Mouse (Mus musculus): ENCODE measurements at regions not wholly inside any gene's neighbourhood (a gene's known extent, or its start where the extent isn't known, plus 50 kb on each side); places are given as distances from the start of the nearest gene placed in this dataset.

- peak; percentile 87 for DNase-seq (ENCODE audit: low spot score)
- no peak for ATAC-seq (ENCODE audit: low FRiP score)
- no peak overlapping the region for H3K9ac ChIP-seq (replicated peaks; ENCODE audit: low read length, poor library complexity, severe bottlenecking)
- H3K36me3 ChIP-seq (ENCODE audit: insufficient read depth, low read length) = no peaks in the 10 kb centered on the region
- H3K27ac ChIP-seq (ENCODE audit: low read depth, low read length) = no peak overlapping the region
- no peaks in the 10 kb centered on the region for H3K4me1 ChIP-seq (ENCODE audit: insufficient read depth, low read length)
- no peaks in the 10 kb centered on the region for H3K9me3 ChIP-seq (ENCODE audit: low read length)
- no peak overlapping the region for H3K4me2 ChIP-seq (ENCODE audit: low read depth, low read length, poor library complexity, severe bottlenecking)
- no peak overlapping the region for H3K4me3 ChIP-seq (ENCODE audit: low read depth, low read length)
- no peaks in the 10 kb centered on the region for H3K27me3 ChIP-seq (ENCODE audit: insufficient read depth, low read length)
- WGBS = 51% methylated on average over 4 of the region's 4 CpGs
- TF ChIP-seq CTCF (IDR thresholded peaks at IDR 0.05) = peak; percentile 86
Measured at GRCm38 (mm10) chr7:111969198-111969887, 54.0 kb upstream of the Usp47 start.

GRCm38 (mm10) chr7:111968261-111968660 lies 55.0 kb upstream of the Usp47 start:
- H3K27ac ChIP-seq (ENCODE audit: low read depth, low read length) = no peak overlapping the region
- DNase-seq (ENCODE audit: low spot score) = peak; percentile 7
- H3K36me3 ChIP-seq (ENCODE audit: insufficient read depth, low read length) = no peaks in the 10 kb centered on the region
- H3K4me3 ChIP-seq (ENCODE audit: low read depth, low read length) = no peak overlapping the region
- no peaks in the 10 kb centered on the region for H3K27me3 ChIP-seq (ENCODE audit: insufficient read depth, low read length)
- ATAC-seq (ENCODE audit: low FRiP score) = no peak
- 31% methylated on average over 5 of the region's 5 CpGs for WGBS
- no peak for TF ChIP-seq CTCF (IDR thresholded peaks at IDR 0.05)
- no peaks in the 10 kb centered on the region for H3K4me1 ChIP-seq (ENCODE audit: insufficient read depth, low read length)
- no peak overlapping the region for H3K9ac ChIP-seq (replicated peaks; ENCODE audit: low read length, poor library complexity, severe bottlenecking)
- no peaks in the 10 kb centered on the region for H3K9me3 ChIP-seq (ENCODE audit: low read length)
- no peak overlapping the region for H3K4me2 ChIP-seq (ENCODE audit: low read depth, low read length, poor library complexity, severe bottlenecking)

GRCm38 (mm10) chr7:111966716-111967115 lies 56.6 kb upstream of the Usp47 start:
- Histone ChIP-seq H3K9me3 (ENCODE audit: low read length) (no peaks in the 10 kb centered on the region), H3K27ac (ENCODE audit: low read depth, low read length) (no peak overlapping the region), H3K36me3 (ENCODE audit: insufficient read depth, low read length) (no peaks in the 10 kb centered on the region), H3K4me1 (ENCODE audit: insufficient read depth, low read length) (no peaks in the 10 kb centered on the region), H3K9ac (replicated peaks; ENCODE audit: low read length, poor library complexity, severe bottlenecking) (no peak overlapping the region), H3K4me2 (ENCODE audit: low read depth, low read length, poor library complexity, severe bottlenecking) (no peak overlapping the region), H3K27me3 (ENCODE audit: insufficient read depth, low read length) (no peaks in the 10 kb centered on the region), H3K4me3 (ENCODE audit: low read depth, low read length) (no peak overlapping the region)
- WGBS = 80% methylated on average over 3 of the region's 3 CpGs
- DNase-seq (ENCODE audit: low spot score) (no peak), ATAC-seq (ENCODE audit: low FRiP score) (no peak)
- no peak for TF ChIP-seq CTCF (IDR thresholded peaks at IDR 0.05)

GRCm38 (mm10) chr7:111963969-111964368 lies 59.3 kb upstream of the Usp47 start:
- Histone ChIP-seq H3K4me3 (ENCODE audit: low read depth, low read length) (no peak overlapping the region), H3K36me3 (ENCODE audit: insufficient read depth, low read length) (no peaks in the 10 kb centered on the region), H3K4me2 (ENCODE audit: low read depth, low read length, poor library complexity, severe bottlenecking) (no peak overlapping the region), H3K27ac (ENCODE audit: low read depth, low read length) (no peak overlapping the region), H3K4me1 (ENCODE audit: insufficient read depth, low read length) (no peaks in the 10 kb centered on the region), H3K9ac (replicated peaks; ENCODE audit: low read length, poor library complexity, severe bottlenecking) (no peak overlapping the region), H3K9me3 (ENCODE audit: low read length) (no peaks in the 10 kb centered on the region), H3K27me3 (ENCODE audit: insufficient read depth, low read length) (no peaks in the 10 kb centered on the region)
- TF ChIP-seq CTCF (IDR thresholded peaks at IDR 0.05) = peak; percentile 52
- WGBS = 95% methylated on average over 1 of the region's 1 CpGs
- DNase-seq (ENCODE audit: low spot score) = no peak
- no peak for ATAC-seq (ENCODE audit: low FRiP score)

GRCm38 (mm10) chr7:111959977-111960376 lies 63.3 kb upstream of the Usp47 start:
- Histone ChIP-seq H3K4me3 (ENCODE audit: low read depth, low read length) (no peak overlapping the region), H3K4me2 (ENCODE audit: low read depth, low read length, poor library complexity, severe bottlenecking) (no peak overlapping the region), H3K4me1 (ENCODE audit: insufficient read depth, low read length) (no peaks in the 10 kb centered on the region), H3K9me3 (ENCODE audit: low read length) (no peaks in the 10 kb centered on the region), H3K36me3 (ENCODE audit: insufficient read depth, low read length) (no peaks in the 10 kb centered on the region), H3K9ac (replicated peaks; ENCODE audit: low read length, poor library complexity, severe bottlenecking) (no peak overlapping the region), H3K27me3 (ENCODE audit: insufficient read depth, low read length) (no peaks in the 10 kb centered on the region), H3K27ac (ENCODE audit: low read depth, low read length) (no peak overlapping the region)
- TF ChIP-seq CTCF (IDR thresholded peaks at IDR 0.05) = no peak
- ATAC-seq (ENCODE audit: low FRiP score) = no peak
- no peak for DNase-seq (ENCODE audit: low spot score)
- 90% methylated on average over 3 of the region's 3 CpGs for WGBS

GRCm38 (mm10) chr7:111956671-111957070 lies 66.6 kb upstream of the Usp47 start:
- no peaks in the 10 kb centered on the region for H3K9me3 ChIP-seq (ENCODE audit: low read length)
- no peaks in the 10 kb centered on the region for H3K4me1 ChIP-seq (ENCODE audit: insufficient read depth, low read length)
- H3K27me3 ChIP-seq (ENCODE audit: insufficient read depth, low read length) = no peaks in the 10 kb centered on the region
- peak; percentile 10 for DNase-seq (ENCODE audit: low spot score)
- ATAC-seq (ENCODE audit: low FRiP score) = no peak
- H3K9ac ChIP-seq (replicated peaks; ENCODE audit: low read length, poor library complexity, severe bottlenecking) = no peak overlapping the region
- no peaks in the 10 kb centered on the region for H3K36me3 ChIP-seq (ENCODE audit: insufficient read depth, low read length)
- H3K27ac ChIP-seq (ENCODE audit: low read depth, low read length) = no peak overlapping the region
- 77% methylated on average over 2 of the region's 2 CpGs for WGBS
- TF ChIP-seq CTCF (IDR thresholded peaks at IDR 0.05) = no peak
- H3K4me2 ChIP-seq (ENCODE audit: low read depth, low read length, poor library complexity, severe bottlenecking) = no peak overlapping the region
- no peak overlapping the region for H3K4me3 ChIP-seq (ENCODE audit: low read depth, low read length)
